Mouse (Mus musculus) heart, embryonic 10.5 days (tissue): Measurements from ENCODE around the gene Csrnp1. TPM values are rescaled to one million over a fixed set of nuclear protein-coding genes. Genes with fewer than 3 reads are reported as not detected.

Source experiments
- DNase-seq: peaks from one replicate; pipeline ENCODE4 v3.0.0-alpha.2; 2017; ENCODE audit warnings: low spot score
- H3K27ac ChIP-seq: fragments of 300-500 bp; sonication (generic); 2 replicates; pipeline ENCODE4 v1.5.1; 2016; ENCODE audit warnings: mild to moderate bottlenecking
- H3K27me3 ChIP-seq: fragments of 300-500 bp; sonication (generic); 2 replicates; pipeline ENCODE4 v1.6.1; 2016; ENCODE audit warnings: mild to moderate bottlenecking; ENCODE audit not compliant: poor library complexity, insufficient read depth, severe bottlenecking
- H3K36me3 ChIP-seq: fragments of 300-500 bp; sonication (generic); 2 replicates; pipeline ENCODE4 v1.6.1; 2016; ENCODE audit warnings: mild to moderate bottlenecking, moderate library complexity
- H3K4me1 ChIP-seq: fragments of 300-500 bp; sonication (generic); 2 replicates; pipeline ENCODE4 v1.6.1; 2016; ENCODE audit warnings: mild to moderate bottlenecking
- H3K4me3 ChIP-seq: fragments of 300-500 bp; sonication (generic); 2 replicates; pipeline ENCODE4 v1.5.1; 2016; ENCODE audit warnings: mild to moderate bottlenecking, moderate library complexity
- H3K9me3 ChIP-seq: fragments of 300-500 bp; sonication (generic); 2 replicates; pipeline ENCODE4 v1.6.1; 2016; ENCODE audit warnings: mild to moderate bottlenecking, moderate library complexity
- WGBS: fragments of 180-500 bp; shearing (Covaris S2); methylation state at CpG from one replicate; pipeline ENCODE4 v1.1.7; 2016; 5-methylcytosine and 5-hydroxymethylcytosine counted together
- polyA plus RNA-seq: library from polyadenylated mRNA; unstranded; fragments of >200 nt; fragmentation: Nextera tagmentation; extraction: Ambion mirVana; gene quantifications from 2 replicates; pipeline ENCODE4 v1.2.1, GENCODE M21; 2016

Csrnp1 gene
- polyA plus RNA-seq, 1 experiment from 2014 or later: 7.5 TPM

DNA sequence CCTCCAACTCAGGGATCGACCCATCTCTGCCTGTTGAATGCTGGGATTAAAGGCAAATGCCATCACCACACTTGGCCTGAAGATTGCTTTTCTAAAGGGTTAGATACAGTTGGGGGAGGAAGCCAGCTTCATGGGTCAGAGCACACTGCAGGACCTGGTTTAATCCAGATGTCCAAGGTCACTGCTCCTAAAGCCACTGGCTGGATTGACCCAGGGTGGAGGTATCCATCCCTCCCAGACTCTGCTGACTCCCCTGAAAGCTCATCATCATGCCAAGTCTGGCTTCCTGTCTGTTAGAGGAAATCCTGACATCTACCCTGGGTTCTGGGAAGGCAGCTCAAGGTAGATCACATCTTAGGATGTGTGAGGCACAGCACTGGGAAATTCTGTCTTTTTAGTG is 14.3 kb upstream of the Csrnp1 start:
- Histone ChIP-seq H3K36me3 (no peaks in the 10 kb centered on the region), H3K4me1 (peaks cover 14% of the 10 kb centered on the region), H3K27ac (no peak overlapping the region), H3K27me3 (peaks cover 5% of the 10 kb centered on the region), H3K9me3 (no peaks in the 10 kb centered on the region), H3K4me3 (no peak overlapping the region)
- no peak for DNase-seq
- 76% methylated on average over 1 of the region's 1 CpGs for WGBS

DNA sequence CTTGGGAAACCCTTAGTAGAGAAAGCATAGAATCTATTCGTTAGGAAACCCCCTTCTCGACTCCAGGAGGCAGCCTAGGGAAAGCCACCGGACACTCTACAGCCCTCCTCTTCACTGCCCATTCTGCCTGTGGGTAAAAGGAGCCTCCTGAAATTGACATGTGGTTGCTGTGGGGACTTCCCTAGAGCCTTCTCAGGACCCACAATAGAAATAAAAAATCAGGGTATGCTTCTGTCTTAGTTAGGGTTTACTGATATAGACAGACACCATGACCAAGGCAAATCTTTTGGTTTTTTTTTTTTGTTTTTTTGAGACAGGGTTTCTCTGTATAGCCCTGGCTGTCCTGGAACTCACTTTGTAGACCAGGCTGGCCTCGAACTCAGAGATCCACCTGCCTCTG is 11.6 kb upstream of the Csrnp1 start:
- peaks cover 6% of the 10 kb centered on the region for H3K4me1 ChIP-seq
- H3K27me3 ChIP-seq: peaks cover 5% of the 10 kb centered on the region
- no peaks in the 10 kb centered on the region for H3K36me3 ChIP-seq
- no peaks in the 10 kb centered on the region for H3K9me3 ChIP-seq
- DNase-seq: no peak
- no peak overlapping the region for H3K27ac ChIP-seq
- 88% methylated on average over 4 of the region's 4 CpGs for WGBS
- H3K4me3 ChIP-seq: no peak overlapping the region

DNA sequence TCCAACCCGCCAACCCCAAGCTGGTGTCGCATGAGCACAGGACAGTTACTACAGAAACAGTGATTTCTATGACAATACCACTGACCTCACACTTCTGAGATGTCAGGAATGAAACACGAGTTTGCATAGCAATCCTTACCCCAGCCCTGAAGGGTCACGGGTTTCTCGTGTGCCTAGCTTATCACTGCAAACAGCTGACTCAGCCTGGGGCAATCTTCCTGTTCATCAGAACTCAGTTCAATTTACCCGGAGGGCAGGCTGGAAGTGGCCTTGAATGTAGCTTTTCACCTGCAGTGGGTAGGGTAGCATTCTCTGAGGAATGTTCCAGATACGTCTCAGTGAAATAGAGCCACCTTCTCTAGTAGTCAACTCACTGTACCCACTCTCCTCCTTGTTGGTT is 9.7 kb upstream of the Csrnp1 start:
- Histone ChIP-seq H3K36me3 (no peaks in the 10 kb centered on the region), H3K27ac (no peak overlapping the region), H3K9me3 (no peaks in the 10 kb centered on the region), H3K27me3 (no peaks in the 10 kb centered on the region; the same call in 1 of the 2 replicates), H3K4me1 (peaks cover 5% of the 10 kb centered on the region), H3K4me3 (no peak overlapping the region)
- WGBS: 55% methylated on average over 7 of the region's 7 CpGs
- DNase-seq: no peak

GRCm38 (mm10) chr9:119993092-119993844 is 8.8 kb upstream of the Csrnp1 start:
- Histone ChIP-seq H3K4me3 (no peak overlapping the region), H3K36me3 (no peaks in the 10 kb centered on the region), H3K4me1 (peaks cover 5% of the 10 kb centered on the region), H3K9me3 (no peaks in the 10 kb centered on the region), H3K27ac (no peak overlapping the region), H3K27me3 (no peaks in the 10 kb centered on the region; the same call in 1 of the 2 replicates)
- WGBS: 48% methylated on average over 10 of the region's 10 CpGs
- no peak for DNase-seq

DNA sequence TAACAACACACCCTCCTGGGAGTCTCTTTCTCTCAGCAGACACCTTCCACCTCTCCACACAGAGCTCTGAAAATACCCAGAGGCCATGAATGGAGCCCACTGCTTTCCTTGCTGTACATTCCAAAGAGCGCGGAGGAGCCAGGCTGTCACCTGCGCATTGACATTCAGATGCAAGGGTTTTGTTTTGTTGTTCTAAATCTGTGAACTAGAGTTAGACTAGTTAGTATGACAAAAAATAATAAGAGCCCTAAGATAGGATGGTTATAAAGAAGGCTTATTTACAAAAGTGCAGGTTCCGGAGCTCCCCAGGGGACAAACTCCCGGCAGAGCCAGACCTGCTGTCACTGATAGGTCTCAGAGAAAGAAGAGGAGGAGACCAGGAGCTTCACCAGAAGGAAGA is 6.9 kb upstream of the Csrnp1 start:
- H3K9me3 ChIP-seq: no peaks in the 10 kb centered on the region
- no peak overlapping the region for H3K27ac ChIP-seq
- no peak overlapping the region for H3K4me3 ChIP-seq
- no peaks in the 10 kb centered on the region; the same call in 1 of the 2 replicates for H3K27me3 ChIP-seq
- 15% methylated on average over 5 of the region's 5 CpGs for WGBS
- no peaks in the 10 kb centered on the region for H3K36me3 ChIP-seq
- no peak for DNase-seq
- H3K4me1 ChIP-seq: peaks cover 5% of the 10 kb centered on the region

DNA sequence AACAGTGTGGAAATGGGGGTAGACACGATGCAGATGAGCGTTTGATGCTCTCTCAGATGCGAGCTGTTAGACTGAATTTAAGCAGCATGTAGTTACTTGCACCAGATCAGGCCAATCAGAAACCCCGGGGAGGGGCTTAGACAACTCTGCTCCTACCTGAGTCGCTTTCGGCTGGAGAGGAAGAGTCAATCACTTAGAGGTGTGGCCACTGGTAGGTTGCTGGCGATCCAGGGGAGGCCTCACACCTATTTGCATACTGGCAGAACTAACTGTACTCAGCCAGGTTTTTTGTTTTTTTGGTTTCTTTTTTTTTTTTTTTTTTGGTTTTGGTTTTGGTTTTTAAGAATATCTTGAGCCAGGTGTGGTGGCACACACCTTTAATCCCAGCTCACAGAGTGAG is 3.8 kb upstream of the Csrnp1 start:
- no peak overlapping the region for H3K4me3 ChIP-seq
- no peaks in the 10 kb centered on the region for H3K36me3 ChIP-seq
- DNase-seq: no peak
- H3K27me3 ChIP-seq: no peaks in the 10 kb centered on the region; the same call in 1 of the 2 replicates
- no peaks in the 10 kb centered on the region for H3K9me3 ChIP-seq
- 43% methylated on average over 7 of the region's 7 CpGs for WGBS
- no peak overlapping the region for H3K27ac ChIP-seq
- H3K4me1 ChIP-seq: peaks cover 22% of the 10 kb centered on the region

- H3K27ac ChIP-seq: no peak overlapping the region
- H3K36me3 ChIP-seq: no peaks in the 10 kb centered on the region
- 83% methylated on average over 10 of the region's 10 CpGs for WGBS
Observed at GRCm38 (mm10) chr9:119985881-119986574, 1.6 kb upstream of the Csrnp1 start.

DNA sequence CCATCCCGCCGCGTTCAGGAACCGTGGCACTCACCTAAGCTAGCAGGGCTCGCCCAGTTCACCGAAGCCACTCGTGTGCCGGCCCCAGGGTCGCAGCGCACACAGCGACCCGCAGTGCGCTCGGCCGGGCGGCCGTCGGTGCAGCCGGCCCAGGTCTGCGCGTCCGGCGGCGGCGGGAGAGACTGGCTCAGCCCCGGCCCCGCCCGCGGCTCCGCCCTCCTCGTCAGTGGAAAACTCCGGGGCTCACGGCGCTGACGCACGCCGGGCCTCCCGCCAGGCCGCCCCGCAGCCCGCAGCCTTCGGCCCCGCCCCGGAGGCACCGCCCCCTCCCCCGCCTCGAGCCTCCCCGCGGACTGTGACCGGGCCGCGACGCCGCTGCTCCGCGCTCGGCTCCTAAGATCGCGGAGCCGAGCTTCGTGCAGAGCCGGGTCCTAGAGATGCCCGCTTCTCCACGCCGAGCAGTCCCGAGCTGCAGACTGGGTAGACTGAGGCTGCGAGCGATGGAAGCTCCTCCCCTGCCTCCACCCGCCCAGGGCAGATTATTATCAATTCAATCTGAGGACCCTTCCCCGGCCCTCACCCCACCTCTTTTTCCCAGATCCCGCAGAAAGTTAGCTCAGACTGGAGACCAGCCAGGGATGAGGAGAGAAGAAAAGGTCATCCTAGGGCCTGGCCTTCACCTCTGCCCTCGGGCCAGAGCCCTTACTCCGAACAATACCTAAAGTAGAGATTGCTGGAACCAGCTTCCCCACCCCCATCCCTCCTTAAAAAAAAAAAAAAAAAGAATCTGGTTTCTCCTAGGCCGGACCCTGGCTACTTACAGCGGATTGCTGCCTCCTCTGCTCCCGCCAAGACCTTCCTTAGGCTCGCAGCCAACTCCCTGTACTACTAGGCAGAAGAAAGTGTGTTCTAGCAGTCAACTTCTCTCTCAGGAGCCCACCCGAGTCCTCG is 598 bp downstream of the Csrnp1 start:
- Histone ChIP-seq H3K27ac (peak overlapping the region; percentile 94), H3K27me3 (no peaks in the 10 kb centered on the region), H3K36me3 (no peaks in the 10 kb centered on the region), H3K9me3 (no peaks in the 10 kb centered on the region), H3K4me1 (peaks cover 60% of the 10 kb centered on the region), H3K4me3 (peak overlapping the region; percentile 87)
- WGBS: under 1% methylated on average over 79 of the region's 79 CpGs
- DNase-seq: peak; percentile 94

More at GRCm38 (mm10) chr9:119985881-119986574, 1.6 kb upstream of the Csrnp1 start:
- Histone ChIP-seq H3K4me1 (peaks cover 39% of the 10 kb centered on the region), H3K9me3 (no peaks in the 10 kb centered on the region), H3K4me3 (no peak overlapping the region), H3K27me3 (no peaks in the 10 kb centered on the region)
- DNase-seq: no peak

DNA sequence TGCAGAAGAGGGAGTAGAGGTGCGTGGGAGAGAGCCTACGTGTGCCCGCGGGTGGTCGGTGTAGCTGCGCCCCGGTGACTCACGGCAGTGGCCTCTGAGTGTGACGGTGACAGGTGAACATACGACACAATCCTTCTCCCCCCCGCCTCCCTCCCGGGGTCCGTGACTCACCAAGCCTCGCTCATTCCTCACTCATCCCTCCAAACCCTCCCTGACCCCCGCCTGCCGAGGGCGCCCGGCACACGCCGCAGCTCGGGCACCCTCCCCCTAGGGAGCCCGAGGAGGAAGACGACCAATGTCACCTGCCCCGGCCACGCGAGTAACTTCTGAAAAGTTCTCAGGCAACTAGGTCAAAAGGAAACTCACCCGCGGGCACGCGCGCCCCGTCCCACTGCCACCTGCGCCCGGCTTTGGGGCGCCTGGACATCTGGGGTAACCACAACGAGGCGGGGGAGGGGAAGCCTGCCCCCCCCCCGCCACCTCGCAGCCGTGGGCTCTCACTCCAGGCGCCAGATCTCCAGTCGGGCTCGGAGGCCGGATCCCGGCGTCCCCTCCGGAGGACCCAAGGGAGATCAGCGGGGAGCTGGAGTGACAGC is 1.4 kb downstream of the Csrnp1 start:
- no peaks in the 10 kb centered on the region for H3K9me3 ChIP-seq
- H3K4me1 ChIP-seq: peaks cover 68% of the 10 kb centered on the region
- peak overlapping the region; percentile 87 for H3K4me3 ChIP-seq
- no peak for DNase-seq
- no peaks in the 10 kb centered on the region for H3K36me3 ChIP-seq
- under 1% methylated on average over 48 of the region's 48 CpGs for WGBS
- peak overlapping the region; percentile 94 for H3K27ac ChIP-seq
- no peaks in the 10 kb centered on the region for H3K27me3 ChIP-seq

- under 1% methylated on average over 11 of the region's 11 CpGs for WGBS
- peak; percentile 87 for DNase-seq
Observed at GRCm38 (mm10) chr9:119982241-119982811, 2.1 kb downstream of the Csrnp1 start.

GRCm38 (mm10) chr9:119981183-119982179 is 3.0 kb downstream of the Csrnp1 start:
- 1% methylated on average over 16 of the region's 16 CpGs for whole genome bisulfite sequencing

More at GRCm38 (mm10) chr9:119982241-119982811, 2.1 kb downstream of the Csrnp1 start:
- Histone ChIP-seq H3K36me3 (no peaks in the 10 kb centered on the region), H3K4me3 (peak overlapping the region; percentile 87), H3K27ac (peak overlapping the region; percentile 94), H3K9me3 (no peaks in the 10 kb centered on the region), H3K27me3 (no peaks in the 10 kb centered on the region), H3K4me1 (peaks cover 76% of the 10 kb centered on the region)

More at GRCm38 (mm10) chr9:119981183-119982179, 3.0 kb downstream of the Csrnp1 start:
- Histone ChIP-seq H3K4me3 (peak overlapping the region; percentile 87), H3K36me3 (peaks cover 5% of the 10 kb centered on the region; the same call in 1 of the 2 replicates), H3K27ac (peak overlapping the region; percentile 94), H3K4me1 (peaks cover 84% of the 10 kb centered on the region), H3K9me3 (no peaks in the 10 kb centered on the region), H3K27me3 (no peaks in the 10 kb centered on the region)
- peak; percentile 91 for DNase-seq
